Mouse (Mus musculus): ENCODE data around the gene Coro2a. TPM values are rescaled to one million over a fixed set of nuclear protein-coding genes. Genes with fewer than 3 reads are reported as not detected.

Gene Coro2a
- polyA plus RNA-seq, 1 experiment from 2014 or later = 3.9 TPM

- Histone ChIP-seq H3K27ac (ENCODE audit: low read length) (no peak overlapping the region), H3K4me1 (ENCODE audit: control insufficient read depth, low read depth, low read length) (peaks cover 7% of the 10 kb centered on the region), H3K9me3 (replicated peaks; ENCODE audit: control insufficient read depth, low read length) (no peaks in the 10 kb centered on the region), H3K36me3 (ENCODE audit: control insufficient read depth, insufficient read depth) (no peaks in the 10 kb centered on the region), H3K4me2 (ENCODE audit: low read depth, low read length) (no peak overlapping the region), H3K27me3 (ENCODE audit: control insufficient read depth, insufficient read depth, low read depth, low read length) (no peaks in the 10 kb centered on the region), H3K4me3 (ENCODE audit: low read depth, low read length) (no peak overlapping the region), H3K9ac (ENCODE audit: low read depth, low read length) (no peak overlapping the region)
- WGBS (ENCODE audit: insufficient replicate concordance) = 56% methylated on average over 10 of the region's 10 CpGs
- no peak for ATAC-seq (ENCODE audit: low read depth)
Measured at GRCm38 (mm10) chr4:46549979-46550378, 52.0 kb downstream of the Coro2a start.

GRCm38 (mm10) chr4:46546709-46547108 is 55.3 kb downstream of the Coro2a start:
- Histone ChIP-seq H3K27ac (ENCODE audit: low read length) (no peak overlapping the region), H3K9me3 (replicated peaks; ENCODE audit: control insufficient read depth, low read length) (no peaks in the 10 kb centered on the region), H3K36me3 (ENCODE audit: control insufficient read depth, insufficient read depth) (no peaks in the 10 kb centered on the region), H3K4me1 (ENCODE audit: control insufficient read depth, low read depth, low read length) (no peaks in the 10 kb centered on the region), H3K4me2 (ENCODE audit: low read depth, low read length) (no peak overlapping the region), H3K27me3 (ENCODE audit: control insufficient read depth, insufficient read depth, low read depth, low read length) (no peaks in the 10 kb centered on the region), H3K9ac (ENCODE audit: low read depth, low read length) (no peak overlapping the region), H3K4me3 (ENCODE audit: low read depth, low read length) (no peak overlapping the region)
- WGBS (ENCODE audit: insufficient replicate concordance) = 59% methylated on average over 6 of the region's 6 CpGs
- no peak for ATAC-seq (ENCODE audit: low read depth)

GRCm38 (mm10) chr4:46545498-46545897 is 56.5 kb downstream of the Coro2a start:
- Histone ChIP-seq H3K36me3 (ENCODE audit: control insufficient read depth, insufficient read depth) (no peaks in the 10 kb centered on the region), H3K27ac (ENCODE audit: low read length) (no peak overlapping the region), H3K27me3 (ENCODE audit: control insufficient read depth, insufficient read depth, low read depth, low read length) (no peaks in the 10 kb centered on the region), H3K4me1 (ENCODE audit: control insufficient read depth, low read depth, low read length) (no peaks in the 10 kb centered on the region), H3K4me2 (ENCODE audit: low read depth, low read length) (no peak overlapping the region), H3K4me3 (ENCODE audit: low read depth, low read length) (no peak overlapping the region), H3K9me3 (replicated peaks; ENCODE audit: control insufficient read depth, low read length) (no peaks in the 10 kb centered on the region), H3K9ac (ENCODE audit: low read depth, low read length) (no peak overlapping the region)
- 52% methylated on average over 9 of the region's 9 CpGs for WGBS (ENCODE audit: insufficient replicate concordance)
- ATAC-seq (ENCODE audit: low read depth) = peak; percentile 19; the same call in 1 of the 2 replicates

GRCm38 (mm10) chr4:46544313-46544712 is 57.7 kb downstream of the Coro2a start:
- Histone ChIP-seq H3K9ac (ENCODE audit: low read depth, low read length) (no peak overlapping the region), H3K36me3 (ENCODE audit: control insufficient read depth, insufficient read depth) (no peaks in the 10 kb centered on the region), H3K9me3 (replicated peaks; ENCODE audit: control insufficient read depth, low read length) (no peaks in the 10 kb centered on the region), H3K4me3 (ENCODE audit: low read depth, low read length) (no peak overlapping the region), H3K4me2 (ENCODE audit: low read depth, low read length) (no peak overlapping the region), H3K4me1 (ENCODE audit: control insufficient read depth, low read depth, low read length) (no peaks in the 10 kb centered on the region), H3K27ac (ENCODE audit: low read length) (no peak overlapping the region), H3K27me3 (ENCODE audit: control insufficient read depth, insufficient read depth, low read depth, low read length) (no peaks in the 10 kb centered on the region)
- WGBS (ENCODE audit: insufficient replicate concordance) = 20% methylated on average over 1 of the region's 1 CpGs
- ATAC-seq (ENCODE audit: low read depth) = no peak

- Histone ChIP-seq H3K9ac (ENCODE audit: low read depth, low read length) (no peak overlapping the region), H3K27ac (ENCODE audit: low read length) (no peak overlapping the region), H3K4me3 (ENCODE audit: low read depth, low read length) (no peak overlapping the region), H3K27me3 (ENCODE audit: control insufficient read depth, insufficient read depth, low read depth, low read length) (no peaks in the 10 kb centered on the region), H3K36me3 (ENCODE audit: control insufficient read depth, insufficient read depth) (no peaks in the 10 kb centered on the region), H3K4me2 (ENCODE audit: low read depth, low read length) (no peak overlapping the region), H3K4me1 (ENCODE audit: control insufficient read depth, low read depth, low read length) (no peaks in the 10 kb centered on the region), H3K9me3 (replicated peaks; ENCODE audit: control insufficient read depth, low read length) (no peaks in the 10 kb centered on the region)
- WGBS (ENCODE audit: insufficient replicate concordance) = 76% methylated on average over 13 of the region's 13 CpGs
- ATAC-seq (ENCODE audit: low read depth) = no peak
Measured at GRCm38 (mm10) chr4:46543366-46544050, 58.5 kb downstream of the Coro2a start.

GRCm38 (mm10) chr4:46541707-46542106 is 60.3 kb downstream of the Coro2a start:
- H3K9ac ChIP-seq (ENCODE audit: low read depth, low read length) = no peak overlapping the region
- no peak overlapping the region for H3K27ac ChIP-seq (ENCODE audit: low read length)
- 65% methylated on average over 9 of the region's 9 CpGs for WGBS (ENCODE audit: insufficient replicate concordance)
- ATAC-seq (ENCODE audit: low read depth) = no peak
- no peaks in the 10 kb centered on the region for H3K4me1 ChIP-seq (ENCODE audit: control insufficient read depth, low read depth, low read length)
- H3K4me3 ChIP-seq (ENCODE audit: low read depth, low read length) = no peak overlapping the region
- H3K36me3 ChIP-seq (ENCODE audit: control insufficient read depth, insufficient read depth) = no peaks in the 10 kb centered on the region
- no peak overlapping the region for H3K4me2 ChIP-seq (ENCODE audit: low read depth, low read length)
- H3K9me3 ChIP-seq (replicated peaks; ENCODE audit: control insufficient read depth, low read length) = no peaks in the 10 kb centered on the region
- H3K27me3 ChIP-seq (ENCODE audit: control insufficient read depth, insufficient read depth, low read depth, low read length) = peaks cover 8% of the 10 kb centered on the region

- Histone ChIP-seq H3K27me3 (ENCODE audit: control insufficient read depth, insufficient read depth, low read depth, low read length) (peaks cover 33% of the 10 kb centered on the region), H3K4me2 (ENCODE audit: low read depth, low read length) (no peak overlapping the region), H3K27ac (ENCODE audit: low read length) (no peak overlapping the region), H3K4me3 (ENCODE audit: low read depth, low read length) (no peak overlapping the region), H3K4me1 (ENCODE audit: control insufficient read depth, low read depth, low read length) (peaks cover 8% of the 10 kb centered on the region), H3K9me3 (replicated peaks; ENCODE audit: control insufficient read depth, low read length) (no peaks in the 10 kb centered on the region), H3K36me3 (ENCODE audit: control insufficient read depth, insufficient read depth) (no peaks in the 10 kb centered on the region), H3K9ac (ENCODE audit: low read depth, low read length) (no peak overlapping the region)
- 58% methylated on average over 9 of the region's 9 CpGs for WGBS (ENCODE audit: insufficient replicate concordance)
- ATAC-seq (ENCODE audit: low read depth) = no peak
Measured at GRCm38 (mm10) chr4:46539167-46539566, 62.8 kb downstream of the Coro2a start.

- peak within 1 kb of the TSS; percentile 77 for H3K27ac ChIP-seq (ENCODE audit: low read length)
- peaks cover 12% of the 10 kb centered on the region for H3K4me1 ChIP-seq (ENCODE audit: control insufficient read depth, low read depth, low read length)
- no peaks in the 10 kb centered on the region for H3K9me3 ChIP-seq (replicated peaks; ENCODE audit: control insufficient read depth, low read length)
- peaks cover 38% of the 10 kb centered on the region for H3K27me3 ChIP-seq (ENCODE audit: control insufficient read depth, insufficient read depth, low read depth, low read length)
- H3K4me3 ChIP-seq (ENCODE audit: low read depth, low read length) = peak within 1 kb of the TSS; percentile 67
- under 1% methylated on average over 44 of the region's 46 CpGs for WGBS (ENCODE audit: insufficient replicate concordance)
- H3K9ac ChIP-seq (ENCODE audit: low read depth, low read length) = peak within 1 kb of the TSS; percentile 67
- ATAC-seq (ENCODE audit: low read depth) = peak; percentile 74
- H3K36me3 ChIP-seq (ENCODE audit: control insufficient read depth, insufficient read depth) = no peaks in the 10 kb centered on the region
- H3K4me2 ChIP-seq (ENCODE audit: low read depth, low read length) = peak within 1 kb of the TSS; percentile 71
Measured at GRCm38 (mm10) chr4:46535840-46536361, 66.1 kb downstream of the Coro2a start, which contains the start of gene Trim14. Gene Trim14, minus strand, starts transcription at chr4:46536141.

- ATAC-seq (ENCODE audit: low read depth) = peak; percentile 52
- H3K4me2 ChIP-seq (ENCODE audit: low read depth, low read length) = peak overlapping the region; percentile 71
- H3K9ac ChIP-seq (ENCODE audit: low read depth, low read length) = peak overlapping the region; percentile 67
- H3K36me3 ChIP-seq (ENCODE audit: control insufficient read depth, insufficient read depth) = no peaks in the 10 kb centered on the region
- H3K4me3 ChIP-seq (ENCODE audit: low read depth, low read length) = peak overlapping the region; percentile 67
- no peaks in the 10 kb centered on the region for H3K9me3 ChIP-seq (replicated peaks; ENCODE audit: control insufficient read depth, low read length)
- peak overlapping the region; percentile 77 for H3K27ac ChIP-seq (ENCODE audit: low read length)
- 2% methylated on average over 16 of the region's 16 CpGs for WGBS (ENCODE audit: insufficient replicate concordance)
- H3K4me1 ChIP-seq (ENCODE audit: control insufficient read depth, low read depth, low read length) = peaks cover 12% of the 10 kb centered on the region
- peaks cover 38% of the 10 kb centered on the region for H3K27me3 ChIP-seq (ENCODE audit: control insufficient read depth, insufficient read depth, low read depth, low read length)
Measured at GRCm38 (mm10) chr4:46535094-46535830, 66.7 kb downstream of the Coro2a start.

Data from liver, embryonic 16.5 days (tissue).